Mouse (Mus musculus) heart, embryonic 15.5 days (tissue): ENCODE measurements around the gene Cntnap5a. TPM values are rescaled to one million over a fixed set of nuclear protein-coding genes. Genes with fewer than 3 reads are reported as not detected.

Experiments used
- ATAC-seq: fragments of 200-750 bp; cut with Nextera tagmentation; replicated peaks from 2 replicates; pipeline ENCODE4 v1.8.0; 2017; ENCODE audit warnings: low read depth, moderate TSS enrichment; ENCODE audit not compliant: insufficient number of reproducible peaks, insufficient read depth, low FRiP score
- H3K27ac ChIP-seq: fragments of 300-500 bp; sonication (generic); 2 replicates; pipeline ENCODE4 v1.5.1; 2015; ENCODE audit warnings: mild to moderate bottlenecking, inconsistent platforms
- H3K27me3 ChIP-seq: fragments of 300-500 bp; sonication (generic); 2 replicates; pipeline ENCODE4 v1.6.1; 2015; ENCODE audit warnings: inconsistent platforms
- H3K36me3 ChIP-seq: fragments of 300-500 bp; sonication (generic); 2 replicates; pipeline ENCODE4 v1.6.1; 2015; ENCODE audit warnings: mild to moderate bottlenecking, inconsistent platforms
- H3K4me1 ChIP-seq: fragments of 300-500 bp; sonication (generic); replicated peaks from 2 replicates; pipeline ENCODE4 v1.6.1; 2015; ENCODE audit warnings: inconsistent platforms
- H3K4me2 ChIP-seq: fragments of 300-500 bp; sonication (generic); 2 replicates; pipeline ENCODE4 v1.6.1; 2015; ENCODE audit warnings: inconsistent platforms, mild to moderate bottlenecking, moderate library complexity
- H3K4me3 ChIP-seq: fragments of 300-500 bp; sonication (generic); 2 replicates; pipeline ENCODE4 v1.5.1; 2015; ENCODE audit warnings: mild to moderate bottlenecking, inconsistent platforms
- H3K9ac ChIP-seq: fragments of 300-500 bp; sonication (generic); 2 replicates; pipeline ENCODE4 v1.6.1; 2015; ENCODE audit warnings: mild to moderate bottlenecking, inconsistent platforms
- H3K9me3 ChIP-seq: fragments of 300-500 bp; sonication (generic); replicated peaks from 2 replicates; pipeline ENCODE4 v1.6.1; 2016; ENCODE audit warnings: inconsistent platforms
- WGBS: fragments of 180-500 bp; shearing (Covaris S2); methylation state at CpG from one replicate; pipeline ENCODE4 v1.1.7; 2015; ENCODE audit warnings: mixed read lengths; 5-methylcytosine and 5-hydroxymethylcytosine counted together
- polyA plus RNA-seq: library from polyadenylated mRNA; unstranded; fragments of >200 nt; fragmentation: Nextera tagmentation; extraction: Ambion mirVana; gene quantifications from 2 replicates; pipeline ENCODE4 v1.2.1, GENCODE M21; 2015

Cntnap5a gene
- polyA plus RNA-seq, 1 experiment from 2014 or later = not detected

DNA sequence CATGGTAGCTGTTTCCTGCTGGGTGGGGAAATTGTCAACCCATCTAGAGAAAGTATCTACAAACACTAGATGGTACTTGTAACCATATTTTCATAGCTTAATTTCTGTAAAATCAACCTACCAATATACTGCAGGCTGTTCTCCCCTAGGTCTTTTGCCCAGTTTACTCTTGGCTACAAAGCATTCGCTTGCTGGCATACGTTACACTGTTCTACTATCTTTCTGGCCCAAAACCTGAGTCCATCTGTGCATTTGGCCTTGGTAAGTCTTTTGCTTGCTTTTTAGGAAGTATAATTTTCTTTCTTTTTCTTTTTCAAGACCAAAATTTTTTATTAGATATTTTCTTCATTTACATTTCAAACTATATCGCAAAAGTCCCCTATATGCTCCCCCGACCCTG, 686.3 kb downstream of the Cntnap5a start:
- H3K9ac ChIP-seq = no peak overlapping the region
- H3K27me3 ChIP-seq = no peaks in the 10 kb centered on the region
- WGBS = 90% methylated on average over 4 of the region's 4 CpGs
- no peaks in the 10 kb centered on the region for H3K9me3 ChIP-seq
- no peak for ATAC-seq
- H3K36me3 ChIP-seq = no peaks in the 10 kb centered on the region
- no peak overlapping the region for H3K4me2 ChIP-seq
- no peaks in the 10 kb centered on the region for H3K4me1 ChIP-seq
- H3K4me3 ChIP-seq = no peak overlapping the region
- H3K27ac ChIP-seq = no peak overlapping the region

DNA sequence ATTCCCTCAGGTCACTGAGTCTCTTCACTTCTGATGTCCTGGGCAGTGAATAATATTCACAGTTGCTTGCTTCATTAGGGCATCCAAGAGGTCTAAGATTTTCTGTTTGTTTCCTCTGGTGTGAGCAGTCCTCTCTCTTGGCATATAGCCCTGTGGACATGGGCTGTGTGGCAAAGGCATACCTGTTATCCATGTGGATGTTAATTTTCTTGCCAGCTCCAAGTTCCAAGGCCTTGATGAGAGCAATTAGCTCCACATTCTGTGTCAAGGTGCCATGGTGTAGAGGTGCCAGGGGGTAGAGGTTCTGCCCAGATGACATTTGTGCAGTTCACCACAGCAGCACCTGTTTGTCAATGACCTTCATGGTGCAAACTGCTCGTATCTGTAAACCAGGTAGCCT, 689.0 kb downstream of the Cntnap5a start:
- Histone ChIP-seq H3K4me2 (no peak overlapping the region), H3K4me3 (no peak overlapping the region), H3K27me3 (no peaks in the 10 kb centered on the region), H3K36me3 (no peaks in the 10 kb centered on the region), H3K9ac (no peak overlapping the region), H3K9me3 (no peaks in the 10 kb centered on the region), H3K4me1 (no peaks in the 10 kb centered on the region), H3K27ac (no peak overlapping the region)
- no peak for ATAC-seq
- WGBS = 63% methylated on average over 1 of the region's 1 CpGs

DNA sequence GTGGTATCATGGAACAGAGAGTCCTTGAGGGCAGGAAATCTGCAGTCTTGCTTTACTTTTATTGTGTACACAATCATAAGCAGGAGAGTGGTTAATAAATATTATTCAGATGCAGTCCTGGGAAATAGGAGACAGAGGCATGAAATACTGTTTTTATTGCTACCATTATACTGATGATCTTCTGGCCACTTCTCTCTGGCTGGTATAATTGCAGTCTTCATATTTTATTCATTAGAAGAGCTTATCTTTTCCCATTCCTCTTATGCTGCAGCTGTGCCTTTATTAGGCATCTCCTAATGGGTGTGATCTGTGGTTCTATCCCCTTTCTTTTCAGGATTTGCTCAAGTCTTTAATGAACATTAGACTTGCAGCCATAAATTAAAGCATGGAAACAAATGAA, 707.8 kb downstream of the Cntnap5a start:
- H3K4me3 ChIP-seq = no peak overlapping the region
- no peaks in the 10 kb centered on the region for H3K27me3 ChIP-seq
- H3K4me1 ChIP-seq = no peaks in the 10 kb centered on the region
- H3K4me2 ChIP-seq = no peak overlapping the region
- H3K36me3 ChIP-seq = no peaks in the 10 kb centered on the region
- ATAC-seq = no peak
- no peak overlapping the region for H3K9ac ChIP-seq
- H3K9me3 ChIP-seq = no peaks in the 10 kb centered on the region
- no peak overlapping the region for H3K27ac ChIP-seq

DNA sequence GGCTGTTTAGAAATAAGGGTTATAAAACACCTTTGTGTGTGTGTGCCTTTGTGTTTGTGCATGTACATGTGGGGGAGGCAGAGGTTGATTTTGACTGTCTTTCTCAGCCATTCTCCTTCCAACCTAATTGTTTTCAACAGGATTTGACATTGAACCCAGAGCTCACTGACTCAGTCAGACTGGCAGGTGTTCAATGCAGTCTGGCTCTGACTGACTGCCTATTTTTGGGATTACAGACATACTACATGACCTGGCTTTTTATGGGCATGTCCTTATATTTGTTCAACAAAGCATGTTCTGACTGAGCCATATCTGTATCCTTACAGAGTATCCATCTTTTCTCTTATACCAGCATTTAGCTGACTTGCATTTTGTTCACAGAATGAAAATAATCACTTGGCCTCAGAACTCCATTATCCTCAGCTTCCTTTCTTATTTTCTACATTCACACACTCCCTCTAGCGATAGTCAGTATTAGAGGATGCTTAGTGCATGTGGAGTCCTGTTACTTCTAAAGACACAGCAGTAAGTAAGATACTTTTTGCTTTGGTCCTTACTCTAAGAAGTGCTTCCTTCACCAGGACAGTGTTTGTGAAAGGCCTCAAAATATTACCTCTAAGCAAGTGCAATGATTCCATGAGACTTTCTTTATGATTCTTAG, 717.6 kb downstream of the Cntnap5a start:
- H3K4me3 ChIP-seq = no peak overlapping the region
- no peaks in the 10 kb centered on the region for H3K9me3 ChIP-seq
- no peak overlapping the region for H3K27ac ChIP-seq
- no peak overlapping the region for H3K9ac ChIP-seq
- no peaks in the 10 kb centered on the region for H3K36me3 ChIP-seq
- H3K4me2 ChIP-seq = no peak overlapping the region
- ATAC-seq = no peak
- H3K27me3 ChIP-seq = no peaks in the 10 kb centered on the region
- 65% methylated on average over 1 of the region's 1 CpGs for WGBS
- no peaks in the 10 kb centered on the region for H3K4me1 ChIP-seq

DNA sequence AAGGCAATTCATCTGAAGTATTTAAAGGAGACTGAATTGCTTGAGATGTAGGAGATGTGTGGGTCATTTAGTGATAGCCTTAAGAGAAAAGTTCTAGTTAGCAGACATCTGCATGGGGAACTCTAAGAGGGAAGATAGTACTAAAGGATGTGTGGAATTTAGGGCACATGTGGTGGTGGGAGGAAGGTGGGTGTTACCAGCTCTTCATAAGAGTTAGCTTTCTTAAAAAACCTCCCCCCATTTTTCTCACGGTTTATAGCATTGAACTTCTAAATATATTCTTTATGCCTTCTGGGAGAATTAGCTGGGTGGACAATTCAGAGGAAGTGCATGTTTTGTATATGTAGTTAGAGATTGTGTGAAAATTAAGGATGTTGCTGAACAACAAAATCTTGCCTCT, 725.3 kb downstream of the Cntnap5a start:
- WGBS = 70% methylated on average over 1 of the region's 1 CpGs
- H3K27me3 ChIP-seq = no peaks in the 10 kb centered on the region
- H3K4me2 ChIP-seq = no peak overlapping the region
- H3K4me3 ChIP-seq = no peak overlapping the region
- H3K4me1 ChIP-seq = no peaks in the 10 kb centered on the region
- no peaks in the 10 kb centered on the region for H3K36me3 ChIP-seq
- no peak overlapping the region for H3K27ac ChIP-seq
- no peak overlapping the region for H3K9ac ChIP-seq
- no peak for ATAC-seq
- H3K9me3 ChIP-seq = no peaks in the 10 kb centered on the region

DNA sequence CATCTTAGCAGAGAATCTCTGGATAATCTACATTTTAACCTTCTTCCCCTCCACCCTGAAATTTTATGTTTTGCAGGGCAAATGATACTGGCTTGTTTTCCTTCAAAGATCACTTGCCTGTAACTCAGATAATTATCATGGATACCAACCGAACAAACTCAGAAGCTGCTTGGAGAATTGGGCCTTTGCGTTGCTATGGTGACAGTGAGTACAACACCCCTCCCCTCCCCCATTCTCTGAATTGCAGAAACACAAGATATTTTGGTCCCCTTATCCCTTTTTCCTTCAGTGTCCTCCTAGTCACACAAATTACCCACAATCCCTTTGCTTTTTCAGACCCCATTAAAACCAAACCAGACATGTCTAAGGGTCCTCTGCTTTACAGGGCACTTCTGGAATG, 743.8 kb downstream of the Cntnap5a start:
- no peaks in the 10 kb centered on the region for H3K36me3 ChIP-seq
- H3K27ac ChIP-seq = no peak overlapping the region
- no peaks in the 10 kb centered on the region for H3K4me1 ChIP-seq
- 65% methylated on average over 2 of the region's 2 CpGs for whole genome bisulfite sequencing
- no peak overlapping the region for H3K9ac ChIP-seq
- no peak overlapping the region for H3K4me2 ChIP-seq
- H3K27me3 ChIP-seq = no peaks in the 10 kb centered on the region
- ATAC-seq = no peak
- no peak overlapping the region for H3K4me3 ChIP-seq
- H3K9me3 ChIP-seq = no peaks in the 10 kb centered on the region

DNA sequence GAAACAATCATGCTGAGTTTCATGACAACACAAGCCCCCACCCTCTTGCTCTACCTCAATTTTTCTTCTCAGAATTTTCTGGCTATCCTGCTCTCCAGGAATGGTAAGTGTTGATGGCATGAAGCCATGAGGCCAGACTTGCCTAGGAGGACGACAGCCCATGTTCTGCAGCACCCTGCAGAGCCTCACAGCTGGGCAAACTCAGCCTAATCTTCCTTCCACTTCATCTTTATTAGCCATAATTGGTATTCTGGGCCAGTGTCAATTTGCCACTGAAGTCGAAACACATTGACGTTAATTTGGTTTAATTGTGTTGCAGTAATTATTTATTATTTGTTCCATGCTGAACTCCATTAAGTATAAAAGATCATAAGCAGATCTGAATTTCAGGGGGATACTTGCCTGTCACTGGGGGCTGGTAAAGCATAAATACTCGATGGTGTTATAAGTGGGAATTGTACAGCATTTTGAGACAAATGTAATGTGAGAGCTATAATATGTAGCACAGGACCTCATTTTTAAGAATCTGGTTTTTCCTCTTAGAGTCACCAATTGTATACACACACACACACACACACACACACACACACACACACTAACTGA, 770.7 kb downstream of the Cntnap5a start:
- Histone ChIP-seq H3K9ac (no peak overlapping the region), H3K36me3 (no peaks in the 10 kb centered on the region), H3K27ac (no peak overlapping the region), H3K4me3 (no peak overlapping the region), H3K27me3 (no peaks in the 10 kb centered on the region), H3K9me3 (no peaks in the 10 kb centered on the region), H3K4me2 (no peak overlapping the region), H3K4me1 (no peaks in the 10 kb centered on the region)
- ATAC-seq = no peak
- WGBS = 68% methylated on average over 4 of the region's 4 CpGs

DNA sequence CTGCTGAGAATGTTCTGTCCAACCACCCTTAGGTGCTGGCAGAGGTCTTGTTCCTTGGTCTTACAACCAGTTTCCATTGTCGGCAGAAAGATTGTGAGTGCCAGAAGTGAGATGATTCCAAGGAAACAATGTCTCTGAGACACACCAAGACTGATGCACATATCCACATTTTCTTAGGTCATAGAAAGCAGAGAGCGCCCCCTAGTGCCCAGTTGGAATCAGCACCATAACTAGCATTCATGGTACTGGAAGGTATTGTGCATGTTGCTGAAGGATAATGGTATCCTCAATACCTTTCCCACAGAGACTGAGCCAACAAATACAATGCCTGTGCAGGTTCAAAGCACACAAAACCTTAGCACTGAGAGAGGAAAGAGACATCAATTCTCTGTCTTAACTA, 793.1 kb downstream of the Cntnap5a start:
- no peak for ATAC-seq
- H3K9ac ChIP-seq = no peak overlapping the region
- no peaks in the 10 kb centered on the region for H3K27me3 ChIP-seq
- no peaks in the 10 kb centered on the region for H3K36me3 ChIP-seq
- 23% methylated on average over 2 of the region's 2 CpGs for WGBS
- H3K4me1 ChIP-seq = no peaks in the 10 kb centered on the region
- H3K4me3 ChIP-seq = no peak overlapping the region
- H3K27ac ChIP-seq = no peak overlapping the region
- no peak overlapping the region for H3K4me2 ChIP-seq
- H3K9me3 ChIP-seq = no peaks in the 10 kb centered on the region

DNA sequence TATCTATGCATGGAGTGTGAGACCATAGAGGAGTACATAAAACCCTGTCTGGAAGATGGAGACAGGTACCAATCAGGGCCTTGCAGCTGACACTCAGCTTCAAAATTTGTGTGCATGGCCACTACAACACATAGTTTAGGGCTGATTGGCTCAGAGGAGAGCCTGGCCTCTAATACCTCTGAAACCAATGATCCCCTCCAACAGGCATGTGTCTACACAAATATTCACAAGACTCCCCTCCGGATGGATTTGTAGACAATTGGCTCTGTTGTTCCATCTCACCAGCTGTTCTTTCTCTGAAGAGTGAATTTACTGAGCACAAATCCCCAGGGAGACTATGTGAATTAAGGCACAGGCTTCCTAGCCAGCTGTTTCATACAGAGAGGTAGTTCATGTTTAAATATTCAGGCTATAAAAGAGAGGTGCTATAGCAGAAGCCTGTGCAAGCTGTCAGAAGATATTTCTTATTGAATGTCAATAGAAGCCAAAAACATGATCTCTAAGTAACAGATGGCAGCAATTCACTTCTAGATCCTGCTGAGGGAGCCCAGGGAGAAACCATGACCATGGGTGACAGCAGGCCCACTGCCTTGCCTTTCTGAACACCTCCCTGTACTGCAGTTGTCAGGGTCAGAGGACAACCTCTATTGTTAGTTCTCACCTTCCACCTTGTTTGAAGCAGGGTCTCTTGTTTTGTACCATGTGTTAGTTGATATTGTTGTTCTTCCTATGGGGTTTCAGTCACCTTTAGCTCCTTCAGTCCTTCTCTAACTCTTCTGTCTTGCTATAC, 804.4 kb downstream of the Cntnap5a start:
- Histone ChIP-seq H3K4me3 (no peak overlapping the region), H3K9me3 (no peaks in the 10 kb centered on the region), H3K4me1 (no peaks in the 10 kb centered on the region), H3K9ac (no peak overlapping the region), H3K27me3 (no peaks in the 10 kb centered on the region), H3K4me2 (no peak overlapping the region), H3K27ac (no peak overlapping the region), H3K36me3 (no peaks in the 10 kb centered on the region)
- ATAC-seq = no peak
- WGBS = 50% methylated on average over 1 of the region's 1 CpGs

DNA sequence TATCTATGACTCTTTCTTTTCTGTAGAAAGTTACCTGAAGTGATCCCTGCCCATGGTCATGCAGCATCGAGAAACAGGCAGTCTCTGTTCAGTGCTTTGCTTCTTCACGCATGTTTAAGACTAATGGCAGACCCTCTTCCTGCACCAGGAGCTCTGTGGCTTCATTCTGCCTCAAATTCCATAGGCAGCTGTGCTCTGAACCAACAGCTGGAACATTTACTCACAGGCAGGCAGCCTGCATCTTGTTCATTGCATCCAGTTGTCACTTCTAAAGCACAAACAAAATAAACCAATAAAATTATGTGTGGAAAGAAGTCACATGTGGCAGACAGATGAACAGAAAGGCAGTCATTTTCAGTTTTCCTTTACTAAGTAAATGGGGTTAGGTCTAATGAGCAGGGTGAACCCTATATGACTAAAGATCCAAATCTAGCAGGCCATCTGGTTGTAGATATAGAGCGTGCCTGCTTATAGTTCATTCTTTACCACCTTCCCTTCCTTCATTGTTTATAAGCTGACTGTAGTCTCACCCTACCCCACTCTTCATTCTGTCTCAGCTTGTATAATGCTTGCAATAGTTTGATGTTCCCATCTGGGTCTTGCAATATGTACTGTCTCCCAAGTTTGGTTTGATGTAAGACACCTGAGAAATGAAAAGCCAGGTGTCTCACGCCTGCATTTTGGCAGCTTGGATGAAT, 893.6 kb downstream of the Cntnap5a start:
- no peaks in the 10 kb centered on the region for H3K36me3 ChIP-seq
- H3K9me3 ChIP-seq = no peaks in the 10 kb centered on the region
- H3K9ac ChIP-seq = no peak overlapping the region
- H3K4me1 ChIP-seq = no peaks in the 10 kb centered on the region
- no peak overlapping the region for H3K4me3 ChIP-seq
- H3K27me3 ChIP-seq = no peaks in the 10 kb centered on the region
- no peak for ATAC-seq
- H3K27ac ChIP-seq = no peak overlapping the region
- H3K4me2 ChIP-seq = no peak overlapping the region
- WGBS = 66% methylated on average over 4 of the region's 4 CpGs

DNA sequence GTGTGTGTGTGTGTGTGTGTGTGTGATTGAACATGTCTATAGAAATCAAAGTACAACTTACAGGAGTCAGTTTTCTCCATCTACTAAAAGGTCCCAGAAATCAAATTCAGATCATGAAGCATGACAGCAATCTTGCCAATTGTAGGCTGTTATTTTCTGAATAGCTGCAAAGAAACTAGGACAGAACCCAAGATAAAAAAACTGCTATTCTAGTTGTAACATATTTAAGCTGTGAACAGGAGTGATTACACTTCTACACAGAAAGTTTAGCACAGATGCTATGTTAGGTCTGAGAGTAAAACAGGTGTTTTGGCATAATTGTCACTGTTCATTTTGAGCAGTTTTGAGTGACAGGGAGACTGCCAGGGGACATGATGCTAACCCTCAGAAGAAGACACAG, 931.7 kb downstream of the Cntnap5a start:
- H3K4me2 ChIP-seq = no peak overlapping the region
- no peaks in the 10 kb centered on the region for H3K9me3 ChIP-seq
- H3K27ac ChIP-seq = no peak overlapping the region
- no peak overlapping the region for H3K4me3 ChIP-seq
- no peaks in the 10 kb centered on the region for H3K4me1 ChIP-seq
- H3K36me3 ChIP-seq = no peaks in the 10 kb centered on the region
- ATAC-seq = no peak
- no peak overlapping the region for H3K9ac ChIP-seq
- H3K27me3 ChIP-seq = no peaks in the 10 kb centered on the region
